Mouse (Mus musculus): Measurements from ENCODE around the gene Sez6.

The Sez6 gene

DNA sequence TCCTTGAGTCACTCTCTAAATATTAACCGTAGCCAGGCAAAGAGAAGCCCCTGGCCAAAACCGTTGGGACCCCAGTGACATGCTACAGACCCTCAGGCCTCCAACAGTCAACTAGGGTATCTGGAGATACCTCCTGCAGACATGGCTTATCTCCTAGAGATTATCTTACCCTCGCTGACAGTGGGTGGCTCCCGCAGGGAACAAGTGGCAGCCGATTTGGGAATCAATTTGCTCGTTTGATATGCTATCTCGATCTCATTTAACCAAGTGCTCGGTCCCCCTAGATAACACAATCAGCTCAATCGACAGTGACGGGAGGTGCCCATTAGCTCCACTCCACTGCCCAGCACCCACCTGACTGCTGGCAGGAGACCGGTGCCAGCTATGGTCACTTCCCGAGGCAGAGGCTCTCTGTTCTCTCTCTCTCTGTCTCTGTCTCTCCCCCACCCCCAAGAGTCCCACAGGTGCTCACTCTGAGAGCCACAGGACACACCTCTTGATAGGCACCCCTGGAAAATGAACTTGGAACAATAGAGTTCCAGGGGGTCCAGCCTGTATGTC, 19.6 kb downstream of the Sez6 start:
- no peak for DNase-seq

DNA sequence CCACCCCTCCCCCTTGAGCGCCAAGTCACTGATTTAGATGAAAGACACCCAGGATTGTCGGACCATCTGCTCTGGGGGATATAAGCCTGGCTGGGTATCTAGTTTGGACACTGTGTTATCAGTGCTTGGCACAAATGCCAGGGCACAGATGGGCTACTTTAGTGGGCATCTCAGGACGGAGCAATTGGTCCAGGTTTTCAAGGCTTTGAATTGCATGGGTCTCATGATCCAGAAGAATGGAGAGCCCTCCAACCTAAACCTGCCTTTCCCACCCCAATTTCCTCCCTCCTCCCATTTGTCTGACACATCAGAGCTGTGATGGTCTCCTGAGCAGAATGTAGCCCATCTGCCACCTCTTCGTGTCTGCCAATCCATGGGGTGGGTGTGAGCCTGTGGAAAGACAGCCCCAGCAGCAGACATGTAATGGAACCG, 20.2 kb downstream of the Sez6 start:
- peak; percentile 62 for DNase-seq

GRCm38 (mm10) chr11:77953671-77954070, 23.1 kb downstream of the Sez6 start:
- no peak for DNase-seq

DNA sequence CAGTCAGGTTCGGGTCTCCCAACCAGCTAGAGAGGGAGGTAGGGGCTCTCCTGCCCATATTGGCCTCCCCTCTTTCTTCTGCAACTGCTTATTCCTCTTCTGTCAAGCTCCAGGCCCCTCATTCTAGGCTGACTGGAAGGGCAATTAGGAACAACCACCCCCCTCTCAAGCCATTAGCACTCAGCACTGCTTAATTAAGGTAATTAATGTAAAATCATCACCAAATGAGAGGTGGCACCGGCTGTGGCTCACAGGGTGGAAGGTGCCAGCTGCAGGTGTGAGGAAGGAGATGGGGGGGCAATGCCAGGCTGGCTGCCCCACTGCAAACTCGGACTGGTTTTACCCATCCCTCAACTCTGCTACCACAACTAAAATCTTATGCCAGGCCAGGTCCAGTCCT, 25.8 kb downstream of the Sez6 start:
- DNase-seq: no peak

GRCm38 (mm10) chr11:77958268-77958667, 27.7 kb downstream of the Sez6 start:
- DNase-seq: no peak

GRCm38 (mm10) chr11:77958932-77959331, 28.3 kb downstream of the Sez6 start:
- no peak for DNase-seq

- DNase-seq: peak; percentile 73
Observed at GRCm38 (mm10) chr11:77960199-77960598, 29.6 kb downstream of the Sez6 start.

GRCm38 (mm10) chr11:77960898-77961297, 30.3 kb downstream of the Sez6 start:
- DNase-seq: no peak

DNA sequence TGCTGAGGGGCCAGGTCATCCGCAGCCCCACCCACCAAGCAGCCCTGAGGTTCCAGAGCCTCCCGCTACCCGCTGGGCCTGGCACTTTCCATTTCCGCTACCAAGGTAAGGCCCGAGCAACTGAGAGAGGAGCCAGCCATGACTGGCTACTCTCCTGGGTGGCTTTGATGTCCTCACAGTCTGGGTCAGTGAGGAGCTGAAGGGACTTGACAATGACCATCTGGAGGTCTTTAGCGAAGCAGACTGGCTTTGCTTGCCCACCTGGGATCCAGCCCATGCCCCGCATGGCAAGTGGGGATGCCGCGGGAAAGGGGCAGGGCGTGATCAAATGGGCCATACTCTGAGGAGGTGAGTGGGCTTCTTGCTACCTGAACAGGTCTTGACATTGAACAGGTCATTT, 32.3 kb downstream of the Sez6 start:
- DNase-seq: no peak

- DNase-seq: no peak
Observed at GRCm38 (mm10) chr11:77964415-77965095, 34.0 kb downstream of the Sez6 start.

- peak; percentile 85 for DNase-seq
Observed at GRCm38 (mm10) chr11:77965101-77966036, 34.8 kb downstream of the Sez6 start.

- DNase-seq: no peak
Observed at GRCm38 (mm10) chr11:77966037-77966391, 35.4 kb downstream of the Sez6 start.

DNA sequence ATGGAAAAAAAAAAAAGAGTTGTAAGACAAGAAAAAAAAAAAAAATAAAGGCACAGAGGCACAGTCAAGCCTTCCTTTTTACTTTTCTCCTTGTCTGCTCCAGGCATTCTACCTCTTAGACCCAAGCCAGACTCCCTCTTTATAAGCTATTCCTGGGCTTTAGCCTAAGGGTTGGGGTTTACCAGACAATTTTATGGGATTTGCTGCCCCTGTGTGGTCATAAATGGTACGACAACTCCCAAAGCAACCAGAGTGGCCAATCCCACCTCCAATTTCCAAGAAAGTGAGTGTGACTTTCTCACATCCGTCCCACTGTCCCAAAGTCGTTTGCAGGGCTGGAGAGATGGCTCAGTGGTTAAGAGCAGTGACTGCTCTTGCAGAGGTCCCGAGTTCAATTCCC, 36.5 kb downstream of the Sez6 start:
- peak; percentile 66 for DNase-seq

DNA sequence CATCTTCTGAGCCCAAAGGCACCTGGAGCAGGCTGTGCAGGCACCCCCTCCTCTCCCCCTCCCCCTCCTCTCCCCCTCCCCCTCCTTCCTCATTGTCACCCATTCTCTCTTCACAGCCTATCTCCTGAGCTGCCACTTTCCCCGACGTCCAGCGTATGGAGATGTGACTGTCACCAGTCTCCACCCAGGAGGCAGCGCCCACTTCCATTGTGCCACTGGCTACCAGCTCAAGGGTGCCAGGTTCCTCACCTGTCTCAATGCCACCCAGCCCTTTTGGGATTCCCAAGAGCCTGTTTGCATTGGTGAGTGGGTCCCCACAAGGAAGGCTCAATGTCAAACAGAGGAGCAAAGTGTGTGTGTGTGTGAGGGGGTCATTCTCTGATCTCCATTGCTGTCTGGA, 38.2 kb downstream of the Sez6 start:
- DNase-seq: no peak

- no peak for DNase-seq
Observed at GRCm38 (mm10) chr11:77970718-77971117, 40.1 kb downstream of the Sez6 start.

- DNase-seq: no peak
Observed at GRCm38 (mm10) chr11:77973520-77973919, 42.9 kb downstream of the Sez6 start.

DNA sequence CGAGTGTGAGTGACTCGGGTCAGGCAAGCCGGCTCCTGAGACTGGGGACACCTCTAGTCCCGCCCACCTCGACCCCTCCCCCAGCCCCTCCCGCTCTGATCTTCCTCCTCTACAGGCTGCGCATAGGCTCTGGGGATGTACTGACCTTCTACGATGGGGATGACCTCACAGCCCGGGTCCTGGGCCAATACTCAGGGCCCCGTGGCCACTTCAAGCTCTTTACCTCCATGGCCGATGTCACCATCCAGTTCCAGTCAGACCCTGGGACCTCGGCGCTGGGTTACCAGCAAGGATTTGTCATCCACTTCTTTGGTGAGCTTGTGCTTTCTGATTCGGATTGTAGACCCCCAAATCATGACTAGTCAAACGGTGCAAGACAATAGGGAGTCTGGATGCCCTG, 43.7 kb downstream of the Sez6 start:
- DNase-seq: no peak

GRCm38 (mm10) chr11:77975873-77976272, 45.3 kb downstream of the Sez6 start:
- DNase-seq: no peak

GRCm38 (mm10) chr11:77978161-77978560, 47.6 kb downstream of the Sez6 start:
- no peak for DNase-seq

- DNase-seq: no peak
Observed at GRCm38 (mm10) chr11:77979221-77979809, 48.7 kb downstream of the Sez6 start.

GRCm38 (mm10) chr11:77980281-77981204, 49.9 kb downstream of the Sez6 start:
- no peak for DNase-seq
